Mouse (Mus musculus): Measurements from ENCODE around the gene Gm6164. TPM values are rescaled to one million over a fixed set of nuclear protein-coding genes. Genes with fewer than 3 reads are reported as not detected.
"Not testable (repeated sequence)": the region's sequence is repeated elsewhere in the genome, so short reads cannot be mapped to it uniquely, and the experiment has no call there.

Gm6164 gene
- not detected for total RNA-seq (2022)

- not testable (repeated sequence) for DNase-seq (ENCODE audit: low spot score)
These were observed at the start of gene Gm6164 for GRCm38 (mm10) chr7:20205507-20205906. Gene Gm6164 (minus strand): TSS chr7:20205607.

GRCm38 (mm10) chr7:20233728-20234127 is 28.3 kb upstream of the Gm6164 start, which contains the start of gene Gm4498:
Gene Gm4498 (minus strand): TSS chr7:20233828.
- DNase-seq (ENCODE audit: low spot score), result not testable (repeated sequence)

GRCm38 (mm10) chr7:20193410-20193809 is 12.0 kb downstream of the Gm6164 start, which contains the start of gene Vmn1r95:
Gene Vmn1r95 (plus strand): TSS chr7:20193710.
- DNase-seq (ENCODE audit: low spot score), result not testable (repeated sequence)

DNA sequence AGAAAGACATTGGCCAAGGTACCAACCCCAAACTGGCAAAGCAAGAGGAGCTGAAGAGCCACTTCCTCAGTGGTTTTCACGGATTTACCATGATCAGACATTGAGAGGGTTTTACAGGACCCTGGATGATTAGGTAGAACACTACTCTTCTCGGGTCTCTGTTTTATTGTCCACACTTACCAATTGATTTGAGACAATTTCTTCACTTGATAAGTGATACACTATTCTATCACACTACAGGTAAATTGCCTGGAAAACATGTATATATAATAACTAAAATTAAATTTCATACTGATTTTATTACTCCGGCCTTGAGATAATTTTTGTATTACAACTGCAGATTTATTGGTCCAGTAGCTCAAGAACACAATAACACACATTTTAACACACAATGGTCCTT is 37.1 kb downstream of the Gm6164 start, which contains the start of gene Vmn1r94:
TSS of gene Vmn1r94 (minus strand) at position 101 of the 400 bp plus-strand sequence.
- DNase-seq (ENCODE audit: low spot score), result not testable (repeated sequence)

Other genes starting within 250 kb of the Gm6164 start
- gene Ceacam20, start 240.2 kb downstream of the Gm6164 start, total RNA-seq (2022), result not detected
- not detected for gene Nlrp9b, start 214.1 kb downstream of the Gm6164 start, total RNA-seq (2022)
- not detected for gene Vmn1r91, start 105.9 kb downstream of the Gm6164 start, total RNA-seq (2022)
- not detected for gene Gm16442, start 83.0 kb downstream of the Gm6164 start, total RNA-seq (2022)
- gene Vmn1r93, start 66.5 kb downstream of the Gm6164 start, total RNA-seq (2022), result not detected
- not detected for gene Vmn1r94, start 37.2 kb downstream of the Gm6164 start, total RNA-seq (2022)
- not detected for gene Vmn1r95, start 11.9 kb downstream of the Gm6164 start, total RNA-seq (2022)
- gene Gm4498, start 28.2 kb upstream of the Gm6164 start, total RNA-seq (2022), result not detected
- gene Gm5890, start 57.2 kb upstream of the Gm6164 start, total RNA-seq (2022), result not detected
- not detected for gene Gm4133, start 128.5 kb upstream of the Gm6164 start, total RNA-seq (2022)
- not detected for gene Gm5728, start 169.8 kb upstream of the Gm6164 start, total RNA-seq (2022)
- not detected for gene Vmn1r100, start 212.3 kb upstream of the Gm6164 start, total RNA-seq (2022)
- gene Vmn1r101, start 237.0 kb upstream of the Gm6164 start, total RNA-seq (2022), result not detected

Measured in heart, adult 8-10 months (tissue).